Mouse (Mus musculus): ENCODE results near the gene Ep400.
"Not testable (repeated sequence)": the region's sequence is repeated elsewhere in the genome, so short reads cannot be mapped to it uniquely, and the experiment has no call there.

Ep400 gene

DNA sequence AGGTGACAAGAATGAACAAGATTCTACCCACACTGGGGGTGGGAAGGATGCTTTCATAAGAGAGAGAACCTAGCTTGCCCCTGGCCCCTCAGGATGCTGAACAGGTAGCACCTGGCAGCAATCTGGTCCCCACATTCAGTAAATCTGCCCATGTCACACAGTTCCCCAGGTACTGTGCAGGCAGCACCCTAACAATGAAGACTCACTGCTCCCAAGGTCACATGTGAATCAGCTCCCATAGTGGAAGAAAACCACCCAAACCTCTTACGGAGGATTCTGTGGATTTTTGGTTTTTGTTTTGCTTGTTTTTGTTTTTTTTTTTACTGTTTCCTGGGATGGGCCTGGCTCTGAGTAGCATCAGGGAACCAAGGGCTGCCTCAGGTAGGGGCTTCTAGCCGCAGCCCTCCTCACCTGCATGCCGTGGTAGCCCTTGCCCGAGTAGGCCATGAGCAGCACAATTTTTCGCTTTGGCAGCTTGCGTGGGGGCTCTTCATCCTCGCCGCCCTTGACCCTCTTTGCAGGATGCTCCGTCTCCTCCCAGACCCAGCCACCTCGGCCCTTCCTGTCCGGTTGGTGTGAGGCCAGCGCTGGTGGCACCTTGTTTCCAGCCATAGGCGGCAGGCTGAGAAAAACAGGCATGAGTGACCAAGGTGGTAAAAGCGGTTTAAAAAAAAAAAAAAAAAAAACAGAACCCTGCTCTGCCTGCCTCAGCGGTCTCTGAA, 8.9 kb upstream of the Ep400 start:
- no peak for DNase-seq

DNA sequence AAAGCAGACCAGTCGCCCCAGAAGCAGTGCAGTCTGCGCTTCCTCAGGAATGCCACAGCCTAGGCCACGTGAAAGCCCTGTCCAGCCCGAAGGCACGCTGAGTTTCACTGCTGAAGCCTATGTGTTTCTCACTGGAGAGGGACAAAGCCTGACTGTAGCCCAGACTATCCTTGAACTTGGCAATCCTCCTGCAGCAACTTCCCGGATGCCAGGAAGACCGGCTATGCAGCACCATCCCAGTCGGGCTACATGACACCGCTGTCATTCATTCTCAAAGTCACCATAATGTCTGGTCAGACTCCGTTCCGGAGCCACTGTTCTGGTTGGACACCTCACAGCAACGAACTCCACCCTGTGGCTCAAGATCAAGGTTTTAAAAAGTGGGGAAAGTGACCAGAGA, 7.7 kb upstream of the Ep400 start:
- DNase-seq, result no peak

DNA sequence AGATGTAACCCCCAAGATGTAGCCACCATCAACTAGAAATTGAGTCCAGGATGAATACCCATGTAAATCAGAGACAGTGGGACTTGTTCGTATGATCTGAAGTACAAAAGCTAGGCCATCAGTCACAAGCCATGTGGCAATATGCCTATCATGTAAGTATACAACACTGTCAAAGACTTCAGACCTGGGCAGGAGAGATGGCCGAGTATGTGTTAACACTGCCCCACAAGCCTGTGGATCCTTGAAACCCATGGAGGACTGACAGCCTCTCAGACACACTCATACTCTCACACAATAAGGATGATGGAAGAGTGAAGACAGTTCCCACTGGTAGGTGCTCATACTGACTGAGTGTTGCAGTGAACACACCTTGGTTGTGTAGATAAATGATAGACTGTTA, 5.6 kb upstream of the Ep400 start:
- DNase-seq, result no peak

DNA sequence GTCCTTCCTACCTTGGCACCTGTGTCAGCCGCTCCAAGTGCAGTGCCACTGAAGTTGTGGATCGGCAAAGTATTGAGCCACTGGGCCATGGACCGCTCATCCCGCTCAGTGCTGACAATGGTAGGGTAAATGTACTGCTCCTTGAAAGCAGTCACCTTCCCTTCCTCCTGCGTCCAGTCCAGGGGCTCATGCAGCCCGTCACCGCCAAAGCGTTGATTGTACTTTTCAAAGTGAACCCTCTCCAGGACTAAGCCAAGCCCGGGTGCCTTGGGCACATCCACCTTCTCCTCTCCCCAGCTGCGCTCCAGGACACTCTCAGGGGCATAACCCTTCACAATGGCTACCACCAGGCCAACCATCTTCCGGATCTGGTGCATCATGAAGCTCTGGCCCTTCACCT, 4.0 kb upstream of the Ep400 start:
- no peak for DNase-seq

DNA sequence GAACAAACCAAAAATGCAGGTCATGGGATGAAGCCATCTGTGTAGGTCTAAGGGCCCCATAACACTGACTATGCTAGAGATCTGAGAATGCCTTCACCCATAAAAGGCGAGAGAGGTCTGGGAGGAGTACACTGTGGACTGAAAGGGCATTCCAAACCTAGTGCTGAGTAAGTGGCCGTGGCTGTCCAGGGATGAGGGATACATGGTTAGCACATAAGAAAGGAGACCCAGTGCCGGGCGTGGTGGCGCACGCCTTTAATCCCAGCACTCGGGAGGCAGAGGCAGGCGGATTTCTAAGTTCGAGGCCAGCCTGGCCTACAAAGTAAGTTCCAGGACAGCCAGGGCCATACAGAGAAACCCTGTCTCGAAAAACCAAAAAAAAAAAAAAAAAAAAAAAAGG, 2.4 kb upstream of the Ep400 start:
- DNase-seq, result not testable (repeated sequence)

DNA sequence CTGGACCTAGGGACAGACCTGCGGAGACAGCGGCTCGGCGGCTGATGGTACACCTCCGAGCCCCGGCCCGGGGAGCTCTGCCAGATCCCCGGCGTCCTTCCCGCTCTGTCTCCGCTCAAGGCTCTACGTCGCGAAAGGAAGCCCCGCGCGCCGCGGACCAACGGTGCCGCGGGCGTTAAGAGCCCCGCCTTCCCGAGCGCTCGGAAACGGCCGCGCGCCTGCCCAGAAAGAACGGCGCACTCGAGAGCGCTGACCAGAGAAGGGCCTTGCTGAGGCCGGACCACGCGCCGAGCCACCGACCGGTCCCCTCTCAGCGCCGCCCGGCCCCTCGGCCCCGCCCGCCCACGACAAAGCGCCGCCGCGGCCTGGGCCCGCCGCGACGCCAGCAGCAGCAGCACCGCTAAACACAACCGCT, 479 bp downstream of the Ep400 start:
- peak; percentile 51 for DNase-seq

DNA sequence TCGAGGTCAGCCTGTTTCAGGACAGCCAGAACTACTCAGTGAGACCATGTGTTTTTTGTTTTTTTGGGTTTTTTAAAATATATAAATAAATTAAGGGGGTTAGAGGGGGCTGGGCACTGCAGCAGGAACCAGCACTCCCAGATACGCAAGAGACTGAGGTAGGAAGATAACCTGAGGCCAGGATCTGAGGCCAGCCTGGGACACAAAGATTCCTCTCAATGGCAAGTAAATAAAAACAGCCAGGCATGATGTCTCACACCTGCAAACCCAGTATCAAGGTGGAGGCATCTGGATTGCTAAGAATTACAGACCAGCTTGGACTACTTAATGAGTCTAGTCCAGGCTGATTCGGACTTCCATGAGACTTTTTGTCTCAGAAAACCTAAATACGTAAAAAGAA, 1.2 kb downstream of the Ep400 start:
- no peak for DNase-seq

DNA sequence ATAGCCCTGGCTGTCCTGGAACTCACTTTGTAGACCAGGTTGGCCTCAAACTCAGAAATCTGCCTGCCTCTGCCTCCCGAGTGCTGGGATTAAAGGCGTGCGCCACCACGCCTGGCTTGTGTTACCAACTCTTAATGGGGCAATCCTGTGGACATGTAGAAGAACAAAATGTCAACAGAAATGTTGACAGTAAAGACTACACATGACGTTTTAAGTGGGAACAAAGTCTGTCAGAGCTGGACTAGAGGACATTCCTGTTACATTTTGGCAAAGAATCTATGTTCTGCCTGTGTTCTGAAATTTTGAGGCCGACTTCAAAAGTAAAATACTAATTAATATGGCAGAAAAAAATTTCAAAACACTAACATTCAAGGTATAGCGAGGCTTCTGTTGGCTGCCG, 6.6 kb downstream of the Ep400 start:
- no peak for DNase-seq

DNA sequence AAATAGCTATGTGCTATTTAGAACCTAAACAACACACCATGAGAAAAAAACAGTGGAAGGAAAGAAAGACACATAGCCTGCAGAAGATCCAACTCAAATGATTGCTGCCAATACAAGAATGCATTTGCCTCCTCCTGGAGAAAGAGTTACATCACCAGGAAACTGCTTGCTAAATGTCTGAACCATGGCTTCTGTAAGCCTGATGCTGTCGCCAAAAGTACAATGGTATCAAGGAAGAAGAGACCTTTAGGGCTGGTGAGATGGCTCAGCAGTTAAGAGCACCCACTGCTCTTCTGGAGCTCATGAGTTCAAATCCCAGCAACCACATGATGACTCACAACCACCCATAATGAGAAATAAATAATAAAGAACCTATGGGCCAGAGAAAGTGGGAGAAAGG, 25.5 kb downstream of the Ep400 start:
- no peak for DNase-seq

DNA sequence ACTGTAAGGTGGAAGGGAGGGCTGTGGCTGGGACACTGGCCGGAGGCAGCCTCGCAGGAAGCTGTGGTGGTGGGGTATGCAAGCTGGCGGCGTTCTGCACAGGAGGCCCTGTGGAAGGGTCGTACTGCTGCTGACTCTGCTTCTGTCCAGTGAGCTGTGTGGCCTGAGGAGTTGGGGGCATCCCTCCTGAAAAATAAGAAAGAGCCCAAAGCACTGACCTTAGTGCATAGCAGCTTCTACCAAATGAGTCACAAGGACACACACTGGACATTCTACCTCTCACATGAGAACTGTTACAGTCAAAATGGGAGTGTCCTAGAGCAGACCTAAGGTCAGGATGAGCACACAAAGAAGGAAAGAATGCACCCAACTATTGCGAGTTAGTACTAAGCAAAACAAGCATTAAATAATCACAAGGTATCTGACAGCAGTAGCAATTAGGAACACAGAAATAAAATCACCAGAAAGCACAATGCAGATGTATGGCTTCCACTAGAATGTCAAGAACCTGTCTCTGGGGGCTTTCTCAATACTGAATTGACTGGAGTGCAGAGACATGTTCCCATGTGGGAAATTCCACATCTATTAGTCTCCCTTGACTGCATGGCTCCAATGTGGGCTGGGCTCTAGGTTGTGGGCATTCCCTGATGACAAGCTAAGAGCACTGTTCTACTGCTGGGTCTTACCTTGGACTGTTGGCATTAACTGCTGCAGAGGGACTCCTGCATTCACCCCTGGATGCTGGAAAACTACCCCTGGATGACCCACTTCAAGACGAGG, 30.8 kb downstream of the Ep400 start:
- DNase-seq, result no peak

DNA sequence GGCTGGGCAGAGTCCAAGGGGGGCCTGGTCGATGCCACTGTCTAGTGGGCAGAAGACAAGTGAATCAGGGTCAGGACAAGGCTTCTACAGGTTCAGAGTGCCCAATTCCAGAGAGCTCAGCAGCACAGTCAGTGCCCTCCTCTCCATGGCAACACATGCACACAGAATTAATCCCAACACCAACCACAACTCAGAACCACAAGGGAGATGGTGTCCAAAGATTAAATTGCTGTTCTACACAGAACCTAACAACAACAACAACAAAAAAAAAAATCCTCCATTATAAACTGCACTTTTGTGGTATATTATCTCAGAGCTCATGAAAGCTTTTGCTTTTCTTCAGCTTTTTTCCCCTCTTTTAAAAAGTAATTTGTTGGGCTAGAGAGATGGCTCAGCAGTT, 34.9 kb downstream of the Ep400 start:
- DNase-seq, result no peak

DNA sequence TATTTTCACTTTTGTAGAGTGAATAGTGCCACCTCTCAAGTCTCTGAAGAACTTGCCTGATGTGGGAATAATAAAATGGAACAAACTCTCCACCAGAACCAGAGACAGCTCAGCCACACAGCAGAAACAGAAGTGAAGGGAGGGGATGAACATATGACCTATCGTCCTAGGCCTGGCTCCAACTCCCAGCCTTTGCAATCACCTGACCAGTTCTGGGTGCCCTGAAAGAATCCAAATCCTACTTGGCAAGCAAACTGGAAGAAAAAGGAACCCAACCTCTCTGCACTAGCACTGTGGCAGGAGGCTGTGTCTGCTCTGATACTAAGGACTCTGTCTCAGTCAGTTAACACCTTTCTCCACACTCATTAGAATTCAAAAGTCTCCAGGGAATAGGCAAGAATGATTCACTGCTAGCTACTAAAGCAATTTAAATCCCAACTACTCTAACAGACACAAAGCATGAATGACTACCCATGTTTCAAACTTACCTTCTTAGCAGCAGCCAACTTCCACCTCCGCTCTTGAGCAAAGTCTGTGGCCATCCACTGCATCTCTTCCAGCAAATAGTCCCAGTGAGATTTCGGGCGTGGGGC, 37.2 kb downstream of the Ep400 start:
- DNase-seq, result no peak

DNA sequence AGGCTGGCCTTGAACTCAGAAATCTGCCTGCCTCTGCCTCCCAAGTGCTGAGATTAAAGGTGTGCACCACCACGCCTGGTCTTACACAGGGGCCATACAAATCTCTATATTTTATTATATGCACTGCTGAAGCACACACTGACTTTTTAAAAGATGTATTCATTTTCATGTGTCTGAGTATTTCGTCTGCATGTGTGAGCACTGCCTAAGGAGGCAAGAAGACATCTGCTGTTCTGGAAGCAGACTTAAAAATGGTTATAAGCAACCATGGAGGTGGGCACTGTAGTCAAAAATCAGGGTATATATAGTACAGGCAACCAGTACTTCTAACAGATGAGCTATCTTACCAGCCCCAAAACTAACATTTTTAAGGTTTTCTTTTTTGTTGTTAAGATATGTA, 39.3 kb downstream of the Ep400 start:
- DNase-seq, result no peak

DNA sequence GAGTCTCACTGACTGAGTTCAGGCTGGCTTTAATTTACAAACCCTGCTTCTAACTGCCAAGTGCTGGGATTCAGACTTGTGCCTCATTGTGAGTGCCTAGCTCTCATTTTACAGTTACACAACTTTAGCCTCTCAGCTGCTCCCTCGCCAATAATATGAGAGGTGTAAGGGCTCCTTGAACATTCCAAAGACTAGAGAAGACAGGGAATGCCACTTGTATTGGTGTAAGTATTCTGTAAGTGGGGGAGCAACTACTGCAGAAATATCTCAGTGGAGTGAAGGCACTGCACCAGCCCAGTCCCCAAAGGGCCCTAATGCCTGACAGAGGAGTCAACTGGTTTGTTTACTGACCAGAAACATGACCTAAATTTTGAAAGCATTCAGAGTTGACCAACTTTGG, 42.7 kb downstream of the Ep400 start:
- DNase-seq, result no peak

DNA sequence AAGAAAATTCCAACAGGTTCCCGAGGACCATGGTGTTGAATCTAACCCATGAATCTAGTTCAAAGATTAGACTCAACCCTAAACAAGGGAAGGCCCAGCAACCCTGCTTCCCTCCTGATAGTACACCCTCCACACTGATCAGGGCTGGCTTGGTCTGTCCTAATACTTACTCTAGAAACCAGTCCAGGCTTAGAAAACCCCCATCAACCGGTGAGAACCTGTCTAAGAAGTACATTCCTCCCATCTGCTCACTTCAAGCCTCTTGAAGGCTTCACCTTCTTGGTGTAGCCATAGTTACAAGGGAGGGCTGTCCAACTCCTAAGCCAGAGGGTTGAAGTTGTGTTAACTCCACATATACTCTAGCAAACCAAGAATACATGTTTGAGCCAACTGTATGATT, 47.0 kb downstream of the Ep400 start:
- DNase-seq, result no peak

DNA sequence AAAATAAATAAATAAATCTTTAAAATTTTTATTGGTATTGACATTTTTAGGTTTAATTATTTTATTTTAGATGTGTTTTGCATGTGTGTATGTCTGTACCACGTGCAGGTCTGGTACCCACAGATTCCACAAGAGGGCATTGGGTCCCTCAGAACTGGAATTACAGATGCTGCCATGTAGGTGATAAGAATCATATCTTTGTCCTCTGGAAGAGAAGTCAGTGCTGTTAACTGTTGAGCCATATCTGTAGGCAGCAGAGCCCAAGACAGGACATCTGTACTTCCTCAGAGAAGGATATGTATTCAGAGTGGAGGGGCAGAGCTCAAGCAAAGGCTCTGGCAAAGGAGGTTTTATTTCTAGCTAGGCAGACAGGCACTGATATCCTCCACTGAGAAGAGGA, 49.1 kb downstream of the Ep400 start:
- DNase-seq, result not testable (repeated sequence)

DNA sequence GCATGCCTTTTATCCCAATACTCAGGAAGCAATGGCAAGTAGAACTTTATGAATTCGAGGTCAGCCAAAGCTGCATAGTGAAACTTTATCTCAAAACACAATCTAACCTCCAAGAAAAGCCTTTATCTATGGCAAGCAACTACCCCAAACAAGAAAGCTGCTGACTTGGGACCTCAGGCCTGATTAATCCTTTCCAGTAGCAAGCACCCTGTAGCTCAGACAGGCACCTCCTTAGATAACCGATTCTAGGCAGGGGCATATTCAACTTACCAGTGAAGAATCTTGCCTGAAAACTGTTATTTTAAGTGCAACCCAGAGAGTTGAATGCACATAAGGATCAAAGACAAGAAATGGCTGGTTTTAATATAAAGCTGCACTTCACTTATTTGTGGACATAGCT, 59.1 kb downstream of the Ep400 start:
- DNase-seq, result no peak

DNA sequence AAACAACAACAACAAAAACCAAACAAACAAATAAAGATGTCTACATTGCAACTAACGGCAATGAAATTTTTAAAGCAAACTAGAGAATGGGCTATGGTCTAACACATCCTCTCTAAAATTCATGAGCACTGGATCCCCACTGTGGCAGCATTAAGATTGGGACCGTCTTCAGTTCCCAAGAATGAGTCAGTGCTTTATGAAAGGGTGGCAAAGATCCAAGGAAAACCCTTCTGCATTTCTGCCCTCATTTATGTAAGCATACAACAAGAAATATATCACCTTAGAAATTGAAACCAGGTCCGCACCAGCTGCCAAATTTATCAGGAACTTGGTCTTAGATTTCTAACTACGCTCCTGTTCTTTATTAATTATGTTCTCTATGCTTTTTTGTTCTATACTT, 61.3 kb downstream of the Ep400 start:
- DNase-seq, result no peak

DNA sequence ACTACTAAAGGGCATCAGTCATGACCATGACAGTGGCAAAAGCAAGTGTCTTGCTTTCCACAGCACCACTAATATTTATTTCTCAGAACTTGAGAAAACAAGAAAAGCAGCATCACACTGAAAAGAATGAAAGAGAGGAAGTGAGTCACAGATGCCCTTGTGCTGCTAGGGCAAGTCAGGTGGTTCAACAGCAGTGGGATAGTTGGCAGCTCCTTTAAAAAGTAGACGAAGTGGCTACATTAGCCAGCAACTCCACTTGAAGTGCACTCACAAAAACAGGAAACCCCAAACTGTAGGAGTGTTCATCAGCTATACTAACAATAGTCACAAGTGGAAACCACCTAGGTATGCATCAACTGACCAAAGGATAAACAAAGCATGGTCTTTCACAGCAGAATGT, 66.5 kb downstream of the Ep400 start:
- DNase-seq, result no peak

DNA sequence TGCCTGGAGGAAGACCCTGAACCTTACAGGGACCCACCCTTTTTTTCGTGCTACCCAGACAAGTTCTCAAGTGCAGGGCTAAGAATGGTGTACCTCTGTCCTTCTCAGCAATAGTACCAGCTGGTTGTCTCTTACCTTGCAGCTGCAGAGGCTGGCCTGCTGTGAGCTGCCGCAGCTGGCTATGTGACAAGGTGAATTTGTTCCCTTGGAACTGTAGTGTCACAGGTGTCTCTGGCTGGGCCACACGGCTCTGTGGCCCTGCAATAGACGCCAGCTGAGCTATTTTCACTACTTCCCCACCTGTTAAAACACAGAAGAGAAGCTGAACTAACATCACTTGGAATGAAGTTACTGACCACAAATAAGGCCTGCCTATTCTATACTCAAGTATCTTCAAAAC, 71.9 kb downstream of the Ep400 start:
- DNase-seq, result no peak

DNA sequence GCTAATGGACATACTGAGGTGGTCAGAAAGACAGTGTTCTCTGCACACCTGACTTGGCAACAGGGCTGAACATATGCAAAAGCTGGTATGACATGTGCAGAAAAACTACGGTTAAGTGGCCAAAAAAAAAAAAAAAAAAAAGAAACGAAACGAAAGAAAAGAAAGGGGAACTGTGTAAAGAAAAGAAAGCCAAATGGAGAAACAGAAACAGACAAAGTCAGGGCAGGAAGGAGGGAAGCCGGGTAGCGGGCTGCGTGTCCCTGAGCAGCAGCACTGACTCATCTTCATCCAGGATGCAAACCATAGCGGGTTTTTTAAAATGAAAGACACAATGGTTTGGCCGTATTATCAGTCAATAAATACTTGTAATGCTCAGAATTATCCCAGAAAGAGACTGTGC, 88.5 kb downstream of the Ep400 start:
- no peak for DNase-seq

DNA sequence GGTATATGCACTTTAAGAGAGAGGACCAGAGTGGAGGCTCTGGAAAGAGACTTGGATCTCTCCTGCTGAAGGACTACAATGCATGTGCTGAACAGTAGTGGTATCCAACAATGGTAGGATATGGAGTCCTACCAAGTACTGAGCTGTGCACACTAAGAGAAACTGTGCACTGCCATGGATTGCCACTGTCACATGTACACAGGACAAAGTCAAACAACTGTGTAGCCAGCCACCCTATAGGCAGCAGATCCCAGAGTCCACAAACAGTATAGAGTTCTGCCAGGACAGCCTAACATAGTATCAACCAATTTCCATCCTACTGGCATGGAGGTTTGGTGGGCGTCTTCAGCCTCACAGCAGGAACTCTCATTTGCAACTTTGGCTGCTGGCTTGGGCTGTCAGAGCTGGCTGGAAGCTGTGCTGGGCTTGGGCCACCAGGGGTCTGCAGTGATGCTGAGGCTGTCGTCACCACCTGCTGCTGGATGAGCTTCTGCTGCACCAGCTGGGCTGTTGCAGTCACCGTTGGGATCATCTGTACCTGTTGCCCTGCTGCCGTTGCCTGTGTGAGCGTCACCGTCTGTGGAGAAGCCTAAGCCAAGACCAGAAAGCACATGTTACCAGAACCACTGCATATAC, 104.9 kb downstream of the Ep400 start:
- DNase-seq, result no peak

DNA sequence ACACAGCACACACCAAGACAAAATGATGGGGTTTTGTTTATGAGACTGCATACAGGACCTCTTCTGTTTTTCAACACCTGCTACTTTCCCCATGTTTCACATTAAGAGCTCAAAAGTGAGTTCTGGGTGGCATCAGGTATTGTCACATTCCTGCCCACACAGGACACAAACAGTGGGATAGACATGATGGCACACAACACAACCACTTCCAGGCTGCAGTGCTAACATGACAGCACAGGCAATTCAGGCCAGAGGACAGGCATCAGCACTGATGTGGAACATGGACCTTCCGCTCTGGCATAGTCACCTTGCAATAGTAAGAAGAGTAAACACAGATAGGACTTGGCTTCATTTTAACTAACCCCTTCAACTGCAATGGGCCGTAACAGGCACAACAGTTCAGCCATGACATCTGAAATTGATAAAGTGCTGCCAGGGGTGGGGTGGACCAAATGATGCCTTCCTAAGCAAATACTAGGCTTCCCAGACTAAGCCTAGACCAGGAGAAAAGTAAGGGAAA, 105.7 kb downstream of the Ep400 start:
- no peak for DNase-seq

DNA sequence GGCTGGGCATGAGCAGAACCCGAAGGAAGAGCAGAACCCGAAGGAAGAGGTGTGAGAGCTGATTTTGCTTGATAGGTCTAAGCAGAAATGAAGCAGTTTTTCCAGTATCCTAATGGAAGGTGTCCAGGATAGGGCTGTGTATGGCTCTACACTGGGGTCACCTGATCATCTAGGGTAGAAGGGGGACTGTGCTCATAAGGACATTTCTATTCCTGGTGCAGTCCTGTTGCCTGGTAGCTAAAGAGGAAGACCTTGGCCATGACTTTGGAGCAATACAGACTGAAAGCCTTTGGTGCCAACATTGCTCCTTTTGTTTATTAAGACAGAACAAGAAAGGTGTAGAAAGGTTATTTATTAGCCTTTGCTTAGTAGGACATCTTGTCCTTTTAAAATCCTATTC, 106.5 kb downstream of the Ep400 start:
- no peak for DNase-seq
